Mouse (Mus musculus): Measurements from ENCODE around the gene Rhbdd1.
A peak's percentile ranks its signal among the peaks of the same experiment; 100 is the strongest.

Gene Rhbdd1

DNA sequence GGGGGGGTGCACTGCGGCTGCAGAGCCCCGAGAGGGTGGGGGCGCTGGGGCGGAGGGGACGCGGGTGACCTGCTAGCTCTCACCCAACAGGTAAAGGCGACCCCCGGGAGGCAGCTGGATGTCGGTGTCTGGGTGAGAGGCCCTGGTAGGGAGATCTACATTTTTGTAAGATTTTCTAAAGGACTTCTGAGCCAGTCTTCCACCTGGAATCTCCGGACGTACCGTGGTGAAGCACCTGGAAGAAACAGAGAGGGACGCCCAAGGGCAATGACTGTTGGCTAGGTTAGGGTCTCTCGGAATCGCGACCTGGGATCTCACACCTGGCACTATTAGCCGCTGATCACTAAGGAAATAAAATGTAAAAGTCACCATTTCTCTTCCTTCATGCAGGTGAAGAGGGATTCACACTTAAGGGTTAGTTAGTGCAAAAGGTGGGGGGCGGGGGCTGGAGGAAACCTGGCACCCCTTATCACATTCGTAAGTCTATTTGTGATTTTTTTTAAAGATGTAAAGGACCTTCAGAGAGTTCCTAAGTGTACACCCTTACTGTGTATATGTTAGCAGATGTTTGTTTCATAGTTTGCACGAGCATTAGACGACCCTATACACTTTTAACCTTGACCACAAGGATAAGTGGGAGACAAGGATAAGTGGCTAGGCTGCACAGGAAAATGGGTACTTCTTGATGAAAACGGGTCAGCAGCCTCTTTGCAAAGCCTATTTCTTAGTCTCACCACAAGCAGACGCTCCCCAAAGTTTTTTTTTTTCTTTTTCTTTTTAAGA, 24.1 kb upstream of the Rhbdd1 start:
- no peak for DNase-seq (ENCODE audit: low spot score)

DNA sequence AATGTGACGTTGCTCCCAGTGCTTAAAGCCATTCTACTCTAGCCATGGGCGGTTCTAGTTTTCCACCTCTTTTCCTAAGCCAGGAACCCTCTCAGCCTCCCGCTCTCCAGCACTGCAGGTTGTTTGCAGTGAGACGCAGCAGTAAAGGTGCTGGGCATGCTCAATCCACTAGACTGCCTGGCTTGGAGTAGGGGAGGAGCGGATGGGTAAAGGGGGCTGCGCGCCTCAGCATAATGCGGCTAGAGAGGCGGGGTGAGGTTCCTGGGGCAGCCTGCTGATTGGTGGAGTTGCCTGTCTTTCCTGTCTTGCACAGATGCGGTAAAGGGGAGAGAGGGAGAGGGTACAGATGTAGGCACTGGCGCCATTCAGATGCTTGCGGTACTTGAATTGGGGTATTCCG, 23.5 kb upstream of the Rhbdd1 start:
- peak; percentile 75 for DNase-seq (ENCODE audit: low spot score)

DNA sequence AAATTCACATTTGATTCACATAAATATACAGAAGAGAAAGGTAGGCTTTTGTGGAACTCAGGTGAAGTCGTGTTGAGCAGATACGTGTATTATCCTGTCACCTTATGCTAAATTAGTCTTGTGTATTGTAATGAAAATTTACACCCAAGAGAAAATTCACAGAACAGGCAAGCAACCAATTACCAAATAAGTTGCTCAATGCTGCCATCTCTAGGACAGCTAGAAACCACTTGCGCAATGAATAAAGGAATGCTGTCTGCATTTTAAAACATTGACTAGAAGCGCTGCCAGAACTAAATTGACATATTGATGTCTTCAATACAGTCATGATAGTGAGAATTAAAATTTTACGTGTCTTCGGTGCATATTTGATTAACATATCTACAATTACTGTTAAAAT, 22.1 kb upstream of the Rhbdd1 start:
- DNase-seq (ENCODE audit: low spot score): no peak

DNA sequence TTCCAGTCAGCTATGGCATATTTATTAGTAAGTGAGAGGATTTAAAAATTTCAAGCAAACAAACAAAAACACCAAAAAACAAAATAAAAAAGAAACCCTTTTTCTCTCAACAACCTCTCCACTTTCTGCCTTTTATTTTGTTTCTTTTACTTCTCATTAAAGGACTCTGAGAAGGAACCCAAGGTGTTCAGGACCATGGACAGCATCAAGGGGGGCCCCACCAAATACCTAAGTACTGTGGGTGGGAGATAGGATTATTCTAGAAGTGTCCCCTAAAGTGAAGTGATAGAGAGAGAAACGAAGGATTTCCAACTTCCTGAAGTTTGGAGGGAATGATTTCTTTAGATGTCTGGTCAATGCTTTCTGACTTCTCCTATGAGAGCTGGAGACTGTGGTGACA, 17.7 kb upstream of the Rhbdd1 start:
- DNase-seq (ENCODE audit: low spot score): no peak

DNA sequence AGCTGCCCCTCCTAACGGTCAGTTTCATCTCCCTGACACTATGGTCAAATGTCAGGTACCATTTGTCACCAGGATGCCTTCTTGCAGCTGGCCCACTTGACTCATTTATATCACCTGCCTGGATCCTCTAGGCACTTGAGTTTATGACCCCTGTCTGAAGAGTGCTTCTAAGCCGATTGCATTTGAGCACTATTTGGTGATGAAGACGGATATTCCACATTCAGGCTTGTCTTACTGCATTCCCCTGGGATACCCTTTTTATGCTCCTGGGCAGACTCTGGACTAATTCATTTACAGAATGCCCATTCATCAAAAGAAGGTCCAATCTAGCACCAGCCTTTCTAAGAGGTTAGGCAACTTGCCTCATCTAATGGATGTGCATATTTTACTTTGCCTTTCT, 11.8 kb upstream of the Rhbdd1 start:
- no peak for DNase-seq (ENCODE audit: low spot score)

DNA sequence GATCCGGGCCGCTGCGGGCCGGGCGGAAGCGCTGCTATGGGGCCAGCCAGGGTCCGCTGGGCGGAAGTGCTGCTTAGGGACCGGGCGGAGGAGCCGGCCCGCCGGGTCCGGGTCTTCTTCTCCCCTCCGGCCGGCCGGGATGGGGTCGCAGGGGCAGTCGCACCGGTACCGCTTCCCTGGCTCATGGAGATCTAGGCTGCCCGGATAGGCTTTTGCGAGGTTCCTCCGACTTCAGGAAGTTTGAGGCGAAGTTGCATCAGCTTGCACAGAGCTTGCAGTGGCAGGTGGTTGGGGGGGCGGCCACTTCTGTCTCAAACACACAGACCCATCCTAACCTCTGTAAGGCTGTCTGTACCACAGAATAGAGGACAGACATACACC, 484 bp downstream of the Rhbdd1 start:
- no peak for DNase-seq (ENCODE audit: low spot score)

DNA sequence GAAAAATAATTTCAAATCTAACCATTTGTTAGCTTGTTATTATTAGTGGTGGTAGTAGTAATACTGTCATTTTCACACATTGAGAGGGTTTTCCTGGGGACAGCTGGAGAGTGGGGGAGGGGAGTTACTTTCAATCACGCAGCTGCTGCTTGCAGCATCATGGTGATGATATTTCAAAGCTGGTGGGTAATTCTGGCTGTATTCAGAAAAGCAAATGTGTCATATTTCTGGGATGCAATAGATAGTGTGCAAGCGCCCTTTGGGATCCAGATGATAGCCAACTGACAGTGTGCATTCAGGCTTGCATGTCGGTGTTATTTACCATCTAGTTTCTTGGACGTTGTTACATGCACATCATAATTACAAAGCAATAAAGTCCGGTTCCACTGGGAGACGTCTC, 4.2 kb downstream of the Rhbdd1 start:
- DNase-seq (ENCODE audit: low spot score): no peak

DNA sequence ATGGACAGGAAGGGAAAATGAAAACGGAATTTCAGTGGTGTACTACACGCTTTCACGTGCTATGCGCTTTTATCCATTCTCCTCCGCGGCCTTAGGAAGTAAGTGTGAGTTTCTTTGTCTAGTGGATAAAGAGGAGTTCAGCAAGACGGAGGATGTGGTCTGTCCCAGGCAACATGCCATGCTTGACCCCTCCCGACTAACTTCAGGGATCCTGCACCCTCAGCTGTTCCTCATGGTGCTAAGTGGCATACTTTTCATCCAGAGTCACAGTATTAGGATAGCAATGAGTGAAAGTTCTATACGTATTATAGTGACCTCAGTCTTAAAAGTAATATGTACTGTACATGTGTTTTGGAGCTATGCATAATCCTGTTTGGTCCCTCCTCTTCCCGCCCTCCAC, 4.6 kb downstream of the Rhbdd1 start:
- no peak for DNase-seq (ENCODE audit: low spot score)

DNA sequence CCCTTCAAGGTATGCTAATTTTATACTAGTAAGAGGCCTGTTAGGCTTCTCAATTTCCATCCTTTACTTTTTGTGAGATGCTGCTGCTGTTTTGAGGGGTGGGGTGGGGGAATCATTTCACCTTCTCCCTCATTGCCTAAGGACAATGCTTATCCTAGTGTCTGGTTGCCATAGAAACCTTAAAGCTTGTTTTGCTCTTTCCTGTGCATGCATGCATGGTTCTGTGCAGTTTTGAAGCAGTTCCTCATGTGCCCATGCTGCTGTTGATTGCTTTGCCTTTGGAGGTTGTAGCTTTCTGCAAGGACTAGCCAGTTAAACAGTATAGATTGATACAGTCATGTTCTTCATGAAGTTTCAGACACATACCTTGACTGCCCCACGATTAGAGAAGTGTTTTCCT, 5.2 kb downstream of the Rhbdd1 start:
- DNase-seq (ENCODE audit: low spot score): no peak

DNA sequence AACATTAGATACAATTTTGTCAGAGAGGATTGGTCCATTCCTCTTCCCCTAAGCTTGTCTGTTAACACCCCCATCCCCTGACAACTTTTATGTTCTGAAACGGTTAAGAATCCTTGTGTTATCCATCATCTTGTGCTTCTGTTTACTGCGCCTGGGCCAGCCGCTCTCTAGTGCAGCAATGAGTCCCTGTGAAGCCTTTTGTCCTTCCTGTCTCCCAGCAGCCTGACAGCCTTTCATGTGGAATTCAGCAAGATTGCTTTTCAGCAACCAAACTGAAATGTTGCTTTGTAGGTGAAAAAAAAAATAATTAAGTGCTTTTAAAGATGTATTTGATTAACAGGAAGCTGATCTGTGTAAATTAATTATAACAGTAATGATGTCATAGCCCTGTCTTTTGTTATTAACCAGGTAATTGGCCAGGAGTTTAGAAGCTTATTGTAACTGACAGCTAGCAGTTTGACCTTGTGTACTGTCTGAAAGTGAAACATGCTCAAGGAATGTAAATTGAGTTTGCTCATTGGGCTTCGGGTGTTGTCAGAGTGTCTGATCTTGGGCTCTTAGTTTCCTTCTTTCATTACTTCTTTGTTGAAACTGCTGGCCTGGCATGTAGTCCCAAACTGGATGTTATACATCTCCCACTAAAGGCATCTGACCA, 8.0 kb downstream of the Rhbdd1 start:
- DNase-seq (ENCODE audit: low spot score): no peak

DNA sequence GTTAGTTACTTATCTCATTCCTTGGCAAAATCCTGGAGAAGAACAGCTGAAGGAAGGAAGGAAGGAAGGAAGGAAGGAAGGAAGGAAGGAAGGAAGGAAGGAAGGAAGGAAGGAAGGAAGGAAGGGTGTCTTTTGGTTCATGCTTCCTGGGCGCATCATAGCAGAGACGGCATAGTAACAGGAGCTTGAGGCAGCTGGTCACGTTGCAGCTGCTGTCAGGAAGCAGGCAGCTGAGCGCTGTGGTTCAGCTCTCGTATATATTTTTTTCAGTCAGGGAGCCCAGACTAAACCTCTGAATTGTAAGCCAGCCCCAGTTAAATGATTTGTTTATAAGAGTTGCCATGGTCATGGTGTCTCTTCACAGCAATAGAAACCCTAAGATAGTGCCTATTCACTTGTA, 9.9 kb downstream of the Rhbdd1 start:
- DNase-seq (ENCODE audit: low spot score): no peak

DNA sequence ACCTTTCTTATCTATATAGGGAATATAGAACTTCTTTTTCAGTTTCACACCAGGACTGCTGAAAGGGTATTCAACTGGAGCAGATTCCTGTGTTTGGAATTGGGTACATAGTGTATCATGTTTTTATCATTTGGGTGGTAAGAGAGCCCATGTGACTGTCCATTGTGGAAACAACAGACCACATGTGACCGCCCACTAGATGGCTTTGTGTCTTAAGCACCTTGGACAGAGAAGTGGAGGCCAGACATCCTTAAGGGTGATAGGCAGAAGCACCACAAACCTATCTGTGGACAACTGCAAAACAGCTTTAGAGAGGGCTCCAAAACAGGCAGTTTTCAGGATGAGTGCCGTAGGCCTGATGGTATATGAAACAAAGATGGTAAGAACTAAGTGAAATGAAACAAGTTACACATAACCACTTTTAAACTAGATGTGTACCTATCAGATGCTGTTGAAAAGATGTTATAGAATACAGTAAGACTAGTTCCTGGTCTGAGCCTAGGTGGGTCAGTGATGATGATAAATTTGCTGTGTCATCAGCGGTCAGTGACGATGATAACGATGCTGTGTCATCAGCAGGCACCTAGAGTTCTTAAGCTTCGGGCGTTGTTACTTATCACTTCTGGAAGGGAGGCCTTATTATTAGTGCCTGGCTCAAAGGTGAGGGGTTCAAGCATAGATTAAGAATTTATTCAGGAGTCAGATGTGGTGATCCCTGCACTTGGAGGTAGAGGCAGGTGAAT, 12.0 kb downstream of the Rhbdd1 start:
- DNase-seq (ENCODE audit: low spot score): no peak

DNA sequence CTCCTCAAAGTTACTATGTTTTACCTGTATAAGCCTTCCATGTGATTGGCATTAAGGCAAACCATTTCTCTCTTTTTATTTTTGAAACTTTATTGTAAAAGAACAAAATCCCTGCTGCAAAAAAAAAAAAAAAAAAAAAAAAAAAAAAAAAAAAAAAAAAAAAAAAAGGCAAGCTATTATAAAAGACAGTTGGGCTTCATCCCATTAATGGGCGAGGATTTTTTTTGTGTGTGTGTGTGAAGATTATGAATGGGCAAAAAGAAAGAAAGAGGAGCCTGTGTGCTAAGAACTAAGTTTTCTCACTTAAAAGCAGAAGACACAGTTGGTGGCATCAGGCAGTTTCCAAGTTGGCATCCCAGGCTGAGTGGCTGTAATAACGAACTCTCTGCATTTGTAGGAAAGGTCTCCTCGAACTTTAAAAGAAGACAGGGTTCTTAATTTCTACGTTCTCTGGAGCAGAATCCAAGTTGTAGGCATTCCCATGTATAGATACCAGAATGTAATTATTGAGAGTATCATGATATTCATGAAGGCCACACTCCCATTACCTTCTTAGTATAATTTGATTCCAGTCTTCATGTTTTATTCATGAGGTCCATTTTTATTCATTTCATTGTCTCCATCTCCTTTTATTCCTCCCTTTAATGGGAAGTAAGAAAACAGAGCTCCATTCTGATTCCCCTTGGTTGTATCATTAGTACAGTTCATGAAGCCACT, 13.1 kb downstream of the Rhbdd1 start:
- no peak for DNase-seq (ENCODE audit: low spot score)

DNA sequence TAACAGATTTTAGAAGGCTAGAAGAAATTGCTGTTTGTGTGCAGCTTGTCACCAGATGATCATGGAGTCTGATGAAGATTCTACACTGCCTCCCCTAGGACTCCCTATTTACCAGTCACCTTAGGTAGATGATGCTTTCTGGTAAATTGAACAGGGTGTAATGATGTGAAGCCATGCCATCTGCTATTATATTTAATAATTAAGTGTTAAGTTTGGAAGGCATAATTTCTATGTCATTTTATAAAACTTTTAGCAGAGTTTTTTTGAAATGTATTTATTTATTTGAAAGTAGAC, 13.6 kb downstream of the Rhbdd1 start:
- DNase-seq (ENCODE audit: low spot score): no peak

DNA sequence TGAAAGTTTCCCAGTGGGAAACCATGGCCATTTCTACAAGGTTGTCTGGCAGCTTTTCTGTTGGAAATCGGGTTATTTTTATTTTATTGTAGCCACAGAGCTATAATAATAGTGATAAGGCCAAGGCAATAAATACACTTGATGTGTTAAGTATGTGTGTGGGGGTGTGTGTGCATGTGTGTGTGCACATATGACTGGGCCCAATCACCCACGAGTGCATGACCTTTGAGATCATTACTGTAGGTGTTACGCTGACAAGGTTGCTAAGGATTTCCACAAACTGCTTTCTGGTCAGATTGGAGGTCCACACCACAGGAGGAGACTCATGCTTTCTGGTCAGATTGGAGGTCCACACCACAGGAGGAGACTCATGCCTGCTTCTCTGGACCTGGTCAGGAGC, 18.3 kb downstream of the Rhbdd1 start:
- no peak for DNase-seq (ENCODE audit: low spot score)

DNA sequence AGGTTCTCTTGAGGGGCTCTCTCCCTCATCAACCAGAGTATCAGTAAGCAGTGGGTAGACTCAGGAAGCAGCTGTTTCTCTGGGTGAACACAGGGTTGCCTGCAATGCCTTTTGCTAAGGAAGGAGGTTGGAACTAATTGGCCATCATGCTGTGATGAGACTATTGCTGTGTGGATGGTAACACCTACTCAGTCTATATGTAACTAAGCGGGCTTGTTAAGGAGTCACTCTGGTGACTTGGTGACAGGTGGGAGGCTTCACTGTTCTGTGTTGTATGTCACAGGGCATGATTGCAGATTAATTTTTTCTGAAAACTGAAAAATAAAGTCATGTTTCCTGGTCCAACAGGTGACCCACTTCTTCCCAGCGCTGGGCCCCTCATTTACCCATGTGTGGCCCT, 36.8 kb downstream of the Rhbdd1 start:
- no peak for DNase-seq (ENCODE audit: low spot score)

DNA sequence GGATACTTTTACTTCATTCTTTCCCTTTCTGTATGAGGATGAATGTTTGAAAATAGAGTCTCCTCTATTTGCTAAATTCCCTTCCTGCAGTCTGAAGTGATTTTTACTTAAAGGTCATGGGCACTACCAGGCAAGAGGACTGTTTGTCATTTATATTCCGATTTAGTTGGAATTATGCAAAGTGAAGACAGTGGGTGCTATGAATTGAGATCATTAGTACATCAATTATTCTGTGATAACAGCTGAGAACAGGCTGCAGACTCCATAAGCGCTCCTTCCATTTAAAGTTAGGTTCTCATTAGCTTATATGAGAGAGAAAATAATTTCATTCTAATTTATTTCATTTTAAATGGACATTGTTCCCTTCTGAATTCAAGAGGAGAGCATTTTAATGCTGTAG, 37.5 kb downstream of the Rhbdd1 start:
- no peak for DNase-seq (ENCODE audit: low spot score)

DNA sequence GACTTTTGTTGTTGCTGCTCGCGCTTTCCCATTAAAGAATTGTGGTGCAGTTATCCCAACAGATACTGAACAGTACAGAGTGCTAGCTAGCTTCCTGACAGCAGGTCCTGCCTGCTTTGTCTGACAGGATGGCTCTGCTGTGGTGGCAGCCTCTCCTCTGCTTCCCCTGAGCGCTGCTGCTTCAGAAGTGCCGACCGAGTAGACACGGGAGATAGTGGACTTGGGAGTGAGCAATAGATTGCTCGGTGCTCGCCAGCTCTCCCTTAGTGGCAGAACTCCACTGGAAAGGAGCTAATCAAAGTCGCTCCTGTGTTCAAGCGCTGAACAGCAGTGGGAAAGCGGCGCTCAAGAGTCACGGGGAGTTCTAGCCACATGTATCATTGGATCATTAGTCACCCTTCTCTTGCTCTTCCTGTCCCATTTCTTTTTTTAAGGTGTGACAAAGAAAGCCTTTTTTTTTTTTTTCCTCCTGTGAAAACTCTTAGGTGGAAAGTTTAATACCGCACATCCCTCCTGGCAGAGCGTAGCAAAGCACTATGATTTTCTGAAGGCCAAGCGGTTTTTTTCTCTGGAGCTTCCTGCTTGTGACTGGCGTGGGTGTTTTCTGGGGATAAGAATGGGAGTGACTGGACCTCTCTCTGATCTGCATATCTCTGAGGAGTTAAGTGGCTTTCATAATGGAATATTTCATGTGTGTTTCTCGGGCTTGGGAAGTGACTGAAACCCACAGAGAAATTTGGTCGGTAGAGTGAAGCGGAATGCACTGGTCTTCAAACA, 42.8 kb downstream of the Rhbdd1 start:
- DNase-seq (ENCODE audit: low spot score): no peak

DNA sequence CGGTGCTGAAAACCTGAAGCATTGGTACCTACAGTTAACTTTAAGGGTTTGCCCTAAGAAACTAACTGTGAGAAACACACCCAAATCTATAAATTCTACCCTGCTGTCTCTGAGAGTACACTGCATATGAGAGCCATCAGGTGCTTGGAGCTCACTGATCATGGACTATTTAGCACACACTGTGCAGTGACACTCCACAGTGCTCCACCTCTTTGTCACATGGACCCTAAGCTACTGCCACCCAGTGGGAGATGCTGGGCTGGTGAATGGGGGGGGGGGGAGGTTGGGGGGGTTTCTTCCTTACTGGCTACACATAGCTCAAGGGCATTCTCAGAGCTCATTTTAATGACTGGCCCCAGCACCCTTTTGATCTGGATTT, 43.4 kb downstream of the Rhbdd1 start:
- DNase-seq (ENCODE audit: low spot score): no peak

DNA sequence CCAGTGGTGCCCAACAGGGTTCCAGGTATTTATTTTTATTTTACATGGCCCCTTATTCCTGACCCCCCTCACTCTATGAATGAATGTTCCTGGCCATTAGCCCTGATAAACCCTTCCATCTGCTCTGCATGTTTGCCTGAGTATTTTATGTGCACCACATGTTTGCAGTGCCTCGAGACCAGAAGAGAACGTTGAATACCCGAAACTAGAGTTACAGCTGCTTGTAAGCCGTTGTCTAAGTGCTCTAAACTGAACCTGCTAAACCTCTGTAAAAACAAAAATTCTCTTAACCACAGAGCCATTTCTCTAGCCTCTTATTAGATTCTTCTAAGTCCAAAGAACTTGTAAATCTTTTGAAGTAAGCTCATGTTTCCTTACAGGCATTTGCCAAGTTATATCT, 45.0 kb downstream of the Rhbdd1 start:
- DNase-seq (ENCODE audit: low spot score): no peak

DNA sequence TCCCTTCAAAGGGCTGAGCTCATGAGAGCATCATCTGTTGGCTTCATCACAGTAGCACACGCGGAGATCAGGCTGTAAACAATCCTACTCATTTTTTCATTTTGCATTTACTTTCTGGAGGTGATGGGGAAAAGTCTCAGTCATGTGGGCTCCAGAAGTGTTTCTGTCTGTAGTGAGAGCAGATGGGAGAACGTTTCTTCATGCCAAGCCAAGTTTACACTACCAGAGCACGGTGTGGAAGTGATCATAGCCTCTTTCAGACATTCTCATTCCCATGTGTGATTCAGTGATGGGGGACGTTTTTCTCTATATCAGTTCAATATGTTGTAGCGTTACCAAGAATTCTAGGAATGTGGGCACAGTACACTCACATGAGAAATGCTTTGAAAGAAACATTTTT, 45.9 kb downstream of the Rhbdd1 start:
- no peak for DNase-seq (ENCODE audit: low spot score)

DNA sequence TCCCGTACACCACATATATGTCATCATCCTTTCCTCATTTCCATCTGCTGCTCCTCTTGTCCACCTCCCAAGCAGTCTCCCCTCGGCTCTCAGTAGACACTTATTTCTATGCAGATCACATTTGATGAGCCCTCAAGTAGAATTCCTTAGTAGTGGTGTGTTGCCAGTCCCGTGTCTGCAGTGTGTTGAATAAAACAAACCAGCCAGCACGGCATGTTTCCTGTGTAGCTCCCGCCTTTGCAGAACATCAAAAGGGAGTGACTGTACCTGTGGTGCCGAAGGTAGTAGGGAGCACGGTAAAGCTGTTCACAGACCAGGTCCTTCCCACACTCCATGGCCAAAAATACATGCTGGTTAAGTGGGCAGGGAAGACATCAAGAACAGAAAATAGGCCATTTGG, 47.8 kb downstream of the Rhbdd1 start:
- DNase-seq (ENCODE audit: low spot score): no peak
